Mouse (Mus musculus) MEL (cell line): ENCODE measurements around the gene Zfp106. TPM values are rescaled to one million over a fixed set of nuclear protein-coding genes. Genes with fewer than 3 reads are reported as not detected.

Experiments used
- DNase-seq: peaks from one replicate; pipeline ENCODE4 v3.0.0; 2011; ENCODE audit warnings: low read depth, low spot score
- H3K27ac ChIP-seq: 2 replicates; pipeline ENCODE4 v1.5.1; 2012; ENCODE audit warnings: low read depth, mild to moderate bottlenecking, control low read depth, low read length, moderate library complexity; ENCODE audit not compliant: control insufficient read depth
- H3K27me3 ChIP-seq, 2 experiments: fragments of 150-350 bp in 1 of 2; sonication (generic) in 1 of 2; 2 replicates each; pipeline ENCODE4 v1.6.1; 2012; ENCODE audit warnings: low read length in 2 of 2, mild to moderate bottlenecking in 2 of 2, improper control_type of control experiment in 1 of 2, moderate library complexity in 1 of 2; ENCODE audit not compliant: insufficient read depth in 2 of 2, control insufficient read depth in 1 of 2
- H3K36me3 ChIP-seq, 2 experiments: 2 replicates each; pipeline ENCODE4 v1.6.1; 2012 to 2014; ENCODE audit warnings: low read length in 2 of 2, improper control_type of control experiment in 1 of 2, inconsistent platforms in 1 of 2, mild to moderate bottlenecking in 1 of 2; ENCODE audit not compliant: insufficient read depth in 2 of 2, control insufficient read depth in 1 of 2
- H3K4me1 ChIP-seq, 2 experiments: fragments of 150-350 bp in 1 of 2; sonication (generic) in 1 of 2; 2 replicates each; pipeline ENCODE4 v1.6.1; 2012; ENCODE audit warnings: low read length in 2 of 2, improper control_type of control experiment in 1 of 2, mild to moderate bottlenecking in 1 of 2; ENCODE audit not compliant: insufficient read depth in 2 of 2, control insufficient read depth in 1 of 2
- H3K4me3 ChIP-seq, 2 experiments: fragments of 150-350 bp in 1 of 2; sonication (generic) in 1 of 2; 2 replicates each; pipeline ENCODE4 v1.5.1; 2012; ENCODE audit warnings: low read depth in 2 of 2, low read length in 2 of 2, mild to moderate bottlenecking in 2 of 2, moderate library complexity in 2 of 2, control low read depth in 1 of 2, improper control_type of control experiment in 1 of 2; ENCODE audit not compliant: control insufficient read depth in 1 of 2, insufficient read depth in 1 of 2
- H3K79me2 ChIP-seq: 2 replicates; pipeline ENCODE4 v1.6.1; 2012; ENCODE audit warnings: mild to moderate bottlenecking, low read length, moderate library complexity; ENCODE audit not compliant: control insufficient read depth, poor library complexity, insufficient read depth
- H3K9ac ChIP-seq: 2 replicates; pipeline ENCODE4 v1.6.1; 2012; ENCODE audit warnings: low read depth, mild to moderate bottlenecking, control low read depth, low read length, moderate library complexity; ENCODE audit not compliant: control insufficient read depth, poor library complexity, severe bottlenecking
- H3K9me3 ChIP-seq: fragments of 150-350 bp; sonication (generic); replicated peaks from 2 replicates; pipeline ENCODE4 v1.6.1; 2012; ENCODE audit warnings: mild to moderate bottlenecking, low read length, improper control_type of control experiment, moderate library complexity; ENCODE audit not compliant: insufficient read depth
- CHD2 ChIP-seq: IDR thresholded peaks from 2 replicates; pipeline ENCODE4 v1.6.1; 2011; ENCODE audit warnings: low read length, improper control_type of control experiment
- MAZ ChIP-seq: IDR thresholded peaks from 2 replicates; pipeline ENCODE4 v1.6.1; 2012; ENCODE audit warnings: low read depth, mild to moderate bottlenecking, inconsistent platforms, low read length, improper control_type of control experiment
- NELFE ChIP-seq: IDR thresholded peaks from 2 replicates; pipeline ENCODE4 v1.6.1; 2011; ENCODE audit warnings: low read depth, low read length, improper control_type of control experiment
- POLR2AphosphoS5 ChIP-seq: IDR thresholded peaks from 2 replicates; pipeline ENCODE4 v1.6.1; 2012; ENCODE audit warnings: low read depth, borderline replicate concordance, mild to moderate bottlenecking, inconsistent platforms, low read length, moderate library complexity, mixed read lengths
- RAD21 ChIP-seq: IDR thresholded peaks from 2 replicates; pipeline ENCODE4 v1.6.1; 2011; ENCODE audit warnings: mild to moderate bottlenecking, low read depth, low read length, improper control_type of control experiment
- ZC3H11A ChIP-seq: IDR thresholded peaks from 2 replicates; pipeline ENCODE4 v1.6.1; 2012; ENCODE audit warnings: low read depth, mild to moderate bottlenecking, inconsistent platforms, low read length, improper control_type of control experiment
- polyA plus RNA-seq, 2 experiments: library from polyadenylated mRNA; stranded (reverse) in 1 of 2; unstranded in 1 of 2; fragments of >175 nt in 1 of 2; fragments of >200 nt in 1 of 2; gene quantifications; 2 replicates each; pipeline versions ENCODE4 v1.2.1 to v1.2.4; 2012; ENCODE audit warnings: low replicate concordance in 2 of 2, low read depth in 1 of 2; ENCODE audit not compliant: insufficient read length in 2 of 2, insufficient read depth in 1 of 2, missing spikeins in 1 of 2
- total RNA-seq: library from RNA; depleted of rRNA; stranded (reverse); fragments of 300-350 nt; gene quantifications from 2 replicates; pipeline ENCODE4 v1.2.3, GENCODE M21; 2012; rRNA removed

The Zfp106 gene
- total and polyA plus RNA-seq, 3 experiments: 63.9 to 130 (median 80.6) TPM

DNA sequence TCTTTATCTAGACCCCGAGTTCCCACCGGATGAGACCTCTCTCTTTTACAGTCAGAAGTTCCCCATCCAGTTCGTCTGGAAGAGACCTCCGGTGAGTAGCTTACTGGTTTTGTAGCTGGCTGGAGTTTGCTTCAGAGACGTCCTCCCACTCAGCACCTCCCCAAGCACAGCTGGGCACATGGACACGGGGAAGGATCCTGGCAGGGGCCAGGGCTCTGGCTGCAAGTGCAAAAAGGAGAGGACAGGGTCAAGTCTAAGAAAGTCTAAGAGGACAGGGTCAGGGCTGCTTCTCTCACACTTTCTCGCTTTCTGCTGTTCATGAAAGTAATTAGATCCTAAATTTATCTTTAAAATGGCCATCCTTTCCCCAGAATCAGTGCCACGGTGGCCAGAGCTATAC lies 99.6 kb downstream of the Zfp106 start:
- H3K27me3 ChIP-seq: no peaks in the 10 kb centered on the region
- no peak for DNase-seq
- no peak overlapping the region for H3K9ac ChIP-seq
- H3K4me3 ChIP-seq: no peak overlapping the region
- no peaks in the 10 kb centered on the region for H3K36me3 ChIP-seq
- H3K9me3 ChIP-seq: no peaks in the 10 kb centered on the region
- TF ChIP-seq RAD21 (no peak), NELFE (no peak), MAZ (no peak)
- no peak overlapping the region for H3K27ac ChIP-seq
- H3K4me1 ChIP-seq: no peaks in the 10 kb centered on the region
- H3K79me2 ChIP-seq: no peaks in the 10 kb centered on the region

DNA sequence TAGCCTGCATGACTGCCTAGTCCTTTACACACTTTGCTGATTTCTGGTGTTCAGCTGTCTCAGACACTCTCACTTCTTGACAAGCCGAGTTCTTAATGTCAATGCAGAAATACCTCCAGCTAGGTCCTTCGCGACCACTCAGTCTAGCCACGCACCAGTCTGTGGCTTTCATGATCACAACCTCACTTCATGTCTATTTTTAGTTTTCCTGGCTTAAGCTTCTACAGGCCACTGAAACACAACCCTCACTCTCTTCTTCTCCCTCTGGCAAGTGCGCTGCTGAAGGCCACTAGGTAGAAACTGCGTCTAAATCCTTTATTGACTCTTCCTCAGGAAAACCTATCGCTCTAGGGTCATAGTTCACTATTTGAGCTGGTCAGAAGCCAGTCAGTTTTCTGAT lies 100.3 kb downstream of the Zfp106 start:
- no peak overlapping the region for H3K9ac ChIP-seq
- DNase-seq: no peak
- no peak overlapping the region for H3K4me3 ChIP-seq
- TF ChIP-seq ZC3H11A (no peak), CHD2 (no peak)
- H3K79me2 ChIP-seq: no peaks in the 10 kb centered on the region
- no peak overlapping the region for H3K27ac ChIP-seq
- H3K4me1 ChIP-seq: no peaks in the 10 kb centered on the region
- H3K27me3 ChIP-seq: no peaks in the 10 kb centered on the region
- H3K9me3 ChIP-seq: no peaks in the 10 kb centered on the region
- H3K36me3 ChIP-seq: no peaks in the 10 kb centered on the region

DNA sequence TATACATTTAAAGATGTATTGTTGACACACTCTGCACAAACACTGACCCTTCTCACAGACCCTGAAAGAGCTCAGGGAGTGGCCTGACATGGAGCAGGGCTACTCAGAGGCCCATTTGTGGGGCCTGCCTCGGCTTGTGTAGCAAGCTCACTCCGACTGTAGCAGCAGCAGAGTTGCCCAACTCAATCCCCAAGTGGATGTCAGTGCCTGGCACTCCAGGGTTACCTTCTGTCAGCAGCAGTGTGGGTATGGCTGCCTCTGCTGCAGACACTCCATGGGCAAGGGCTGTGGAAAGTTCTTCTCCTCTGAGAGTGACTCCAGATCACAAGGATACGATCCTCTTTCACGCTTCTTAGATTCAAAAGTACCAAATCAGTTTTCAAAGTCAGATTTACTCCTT lies 103.4 kb downstream of the Zfp106 start:
- no peaks in the 10 kb centered on the region for H3K79me2 ChIP-seq
- H3K27me3 ChIP-seq: no peaks in the 10 kb centered on the region
- H3K4me1 ChIP-seq: no peaks in the 10 kb centered on the region
- no peak overlapping the region for H3K4me3 ChIP-seq
- no peak overlapping the region for H3K27ac ChIP-seq
- H3K36me3 ChIP-seq: no peaks in the 10 kb centered on the region
- TF ChIP-seq ZC3H11A (no peak), POLR2AphosphoS5 (no peak)
- TF ChIP-seq, all 39 proteins: peak for 0
- DNase-seq: no peak
- Histone ChIP-seq H3K9ac (no peak overlapping the region), H3K9me3 (no peaks in the 10 kb centered on the region)

Other genes starting within 250 kb of the Zfp106 start
- gene Pla2g4f, start 249.7 kb downstream of the Zfp106 start, total RNA-seq: 0.07 TPM in 1 of 2 replicates, not detected in the other
- gene Pla2g4f, start 249.7 kb downstream of the Zfp106 start, polyA plus RNA-seq: not detected
- gene Vps39, start 210.7 kb downstream of the Zfp106 start, total RNA-seq: 20.8 and 20.9 TPM in 2 replicates
- gene Vps39, start 210.7 kb downstream of the Zfp106 start, polyA plus RNA-seq: 10 to 100 TPM in 1 of 2 experiments, not detected in 1; 19.6 TPM
- 2.0 and 3.1 TPM in 2 replicates for gene Ganc, start 159.9 kb downstream of the Zfp106 start, total RNA-seq
- 1 to 10 TPM in 1 of 2 experiments, not detected in 1; 4.4 TPM for gene Ganc, start 159.9 kb downstream of the Zfp106 start, polyA plus RNA-seq
- gene Tmem87a, start 159.7 kb downstream of the Zfp106 start, total RNA-seq: 26.0 and 28.0 TPM in 2 replicates
- gene Tmem87a, start 159.7 kb downstream of the Zfp106 start, polyA plus RNA-seq: 10 to 100 TPM in 1 of 2 experiments, not detected in 1; 23.9 TPM
- gene Capn3, start 107.8 kb downstream of the Zfp106 start, total RNA-seq: not detected in 2 replicates
- gene Capn3, start 107.8 kb downstream of the Zfp106 start, polyA plus RNA-seq: not detected
- 41.5 and 50.8 TPM in 2 replicates for gene Snap23, start 3.8 kb upstream of the Zfp106 start, total RNA-seq
- 10 to 100 TPM in 1 of 2 experiments, not detected in 1; 81.5 TPM for gene Snap23, start 3.8 kb upstream of the Zfp106 start, polyA plus RNA-seq
- 15.8 and 16.7 TPM in 2 replicates for gene Haus2, start 45.5 kb upstream of the Zfp106 start, total RNA-seq
- 10 to 100 TPM in 1 of 2 experiments, not detected in 1; 14.5 TPM for gene Haus2, start 45.5 kb upstream of the Zfp106 start, polyA plus RNA-seq
- gene Lrrc57, start 45.7 kb upstream of the Zfp106 start, total RNA-seq: 8.1 and 11.1 TPM in 2 replicates
- gene Lrrc57, start 45.7 kb upstream of the Zfp106 start, polyA plus RNA-seq: 10 to 100 TPM in 1 of 2 experiments, not detected in 1; 17.5 TPM
- 0.46 and 0.50 TPM in 2 replicates for gene Stard9, start 65.3 kb upstream of the Zfp106 start, total RNA-seq
- 1 to 10 TPM in 1 of 2 experiments, not detected in 1; 1.1 TPM for gene Stard9, start 65.3 kb upstream of the Zfp106 start, polyA plus RNA-seq